Mouse (Mus musculus) cerebellum, adult (tissue): Measurements from ENCODE around the gene Ctc1.

ENCODE experiments used
- ATAC-seq: cut with Nextera tagmentation; 2 replicates; pipeline ENCODE4 v1.9.2; 2017; ENCODE audit warnings: mild to moderate bottlenecking, moderate library complexity, mixed read lengths; ENCODE audit not compliant: insufficient number of reproducible peaks, low FRiP score, low TSS enrichment

The Ctc1 gene

GRCm38 (mm10) chr11:69045531-69046394, 30.1 kb downstream of the Ctc1 start, which contains the start of gene Aurkb:
Gene Aurkb (plus strand): TSS chr11:69045647.
- ATAC-seq, result peak; percentile 59; the same call in 1 of the 2 replicates

GRCm38 (mm10) chr11:69046395-69046774, 30.7 kb downstream of the Ctc1 start:
- no peak for ATAC-seq

GRCm38 (mm10) chr11:69047592-69047991, 31.9 kb downstream of the Ctc1 start:
- ATAC-seq, result no peak

- ATAC-seq, result no peak
Measured at GRCm38 (mm10) chr11:69048151-69048550, 32.4 kb downstream of the Ctc1 start.

GRCm38 (mm10) chr11:69050748-69051147, 35.0 kb downstream of the Ctc1 start:
- ATAC-seq, result no peak

GRCm38 (mm10) chr11:69051771-69052170, 36.1 kb downstream of the Ctc1 start:
- no peak for ATAC-seq

- ATAC-seq, result no peak
Measured at GRCm38 (mm10) chr11:69052824-69053421, 37.2 kb downstream of the Ctc1 start.

GRCm38 (mm10) chr11:69053848-69054247, 38.1 kb downstream of the Ctc1 start:
- ATAC-seq, result no peak

- ATAC-seq, result no peak
Measured at GRCm38 (mm10) chr11:69058265-69058664, 42.6 kb downstream of the Ctc1 start.

GRCm38 (mm10) chr11:69058729-69059356, 43.1 kb downstream of the Ctc1 start:
- ATAC-seq, result no peak

- peak; percentile 92 for ATAC-seq
Measured at GRCm38 (mm10) chr11:69059357-69059974, 43.8 kb downstream of the Ctc1 start, which contains the start of gene Borcs6. Gene Borcs6 (plus strand): TSS chr11:69059717.

- ATAC-seq, result peak; percentile 1; the same call in 1 of the 2 replicates
Measured at GRCm38 (mm10) chr11:69059975-69060411, 44.3 kb downstream of the Ctc1 start.

- no peak for ATAC-seq
Measured at GRCm38 (mm10) chr11:69060448-69061254, 44.9 kb downstream of the Ctc1 start.

- no peak for ATAC-seq
Measured at GRCm38 (mm10) chr11:69061255-69061912, 45.7 kb downstream of the Ctc1 start.

GRCm38 (mm10) chr11:69062194-69062760, 46.6 kb downstream of the Ctc1 start:
- ATAC-seq, result no peak

GRCm38 (mm10) chr11:69062761-69063224, 47.1 kb downstream of the Ctc1 start:
- ATAC-seq, result no peak

- no peak for ATAC-seq
Measured at GRCm38 (mm10) chr11:69063413-69064201, 47.9 kb downstream of the Ctc1 start.
